Mouse (Mus musculus) skeletal muscle tissue, postnatal 0 days (tissue): Measurements from ENCODE around the gene Dmrtc2. TPM values are rescaled to one million over a fixed set of nuclear protein-coding genes. Genes with fewer than 3 reads are reported as not detected.

Experiments used
- polyA plus RNA-seq: library from polyadenylated mRNA; unstranded; fragments of >200 nt; fragmentation: Nextera tagmentation; extraction: Ambion mirVana; gene quantifications from 2 replicates; pipeline ENCODE4 v1.2.1, GENCODE M21; 2015

The Dmrtc2 gene
- not detected in 2 replicates for polyA plus RNA-seq

DNA sequence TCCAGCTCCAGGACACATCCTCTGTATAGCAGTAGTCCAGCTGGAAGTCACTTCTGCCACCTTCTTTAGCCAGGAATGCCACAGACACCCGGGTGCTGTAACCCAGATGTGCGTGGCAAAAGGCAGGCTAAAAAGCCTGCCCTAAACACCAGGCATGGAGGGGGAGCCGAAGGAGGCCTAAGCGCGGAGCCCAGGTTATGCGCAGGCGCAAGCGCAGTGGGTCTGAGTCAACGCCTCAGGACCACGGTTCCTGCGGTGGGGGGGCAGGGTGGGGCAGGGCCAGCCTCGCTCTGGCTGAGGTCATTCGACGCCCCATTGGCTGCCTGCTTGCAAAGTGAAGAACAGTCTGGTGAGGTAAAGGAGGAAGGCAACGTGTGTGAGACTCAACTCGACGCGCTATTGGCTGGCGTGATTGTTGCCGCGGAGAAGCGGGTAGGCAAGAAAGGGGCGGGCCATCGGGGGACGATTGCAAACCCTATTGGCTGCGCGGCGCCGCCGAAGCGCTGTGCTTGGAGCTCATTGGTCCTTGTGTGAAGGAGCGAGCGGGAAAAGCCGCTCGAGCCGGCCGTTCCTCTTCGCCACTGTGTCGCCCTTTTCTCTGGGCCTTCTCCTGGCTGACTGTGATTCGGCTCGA, at the start of gene Dmrtc2, which contains the start of gene Lypd4:
TSS of gene Dmrtc2 (plus strand) at position 526 of the 634 bp plus-strand sequence.
TSS of gene Lypd4 (minus strand) at position 410 of the 634 bp plus-strand sequence.

DNA sequence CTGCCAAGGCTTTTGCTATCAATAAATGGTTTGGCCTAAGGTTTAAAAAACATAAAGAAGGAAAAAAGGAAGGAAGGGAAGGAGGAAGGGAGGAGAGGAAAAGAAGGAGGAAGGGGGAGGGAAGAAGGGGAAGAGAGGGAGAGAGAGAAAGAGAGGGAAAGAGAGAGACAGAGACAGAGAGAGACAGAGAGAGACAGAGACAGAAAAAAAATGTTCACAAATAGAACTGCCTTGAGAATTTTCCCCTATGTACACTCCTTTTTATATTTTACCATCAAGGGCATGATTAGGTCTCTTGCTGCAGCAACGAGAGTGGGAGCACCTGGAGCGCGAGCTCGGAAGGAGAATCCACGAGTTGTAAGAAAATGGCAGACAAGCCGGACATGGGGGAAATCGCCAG, 7.9 kb upstream of the Dmrtc2 start, which contains the start of gene Gm9844:
TSS of gene Gm9844 (plus strand) at position 301 of the 400 bp plus-strand sequence.

DNA sequence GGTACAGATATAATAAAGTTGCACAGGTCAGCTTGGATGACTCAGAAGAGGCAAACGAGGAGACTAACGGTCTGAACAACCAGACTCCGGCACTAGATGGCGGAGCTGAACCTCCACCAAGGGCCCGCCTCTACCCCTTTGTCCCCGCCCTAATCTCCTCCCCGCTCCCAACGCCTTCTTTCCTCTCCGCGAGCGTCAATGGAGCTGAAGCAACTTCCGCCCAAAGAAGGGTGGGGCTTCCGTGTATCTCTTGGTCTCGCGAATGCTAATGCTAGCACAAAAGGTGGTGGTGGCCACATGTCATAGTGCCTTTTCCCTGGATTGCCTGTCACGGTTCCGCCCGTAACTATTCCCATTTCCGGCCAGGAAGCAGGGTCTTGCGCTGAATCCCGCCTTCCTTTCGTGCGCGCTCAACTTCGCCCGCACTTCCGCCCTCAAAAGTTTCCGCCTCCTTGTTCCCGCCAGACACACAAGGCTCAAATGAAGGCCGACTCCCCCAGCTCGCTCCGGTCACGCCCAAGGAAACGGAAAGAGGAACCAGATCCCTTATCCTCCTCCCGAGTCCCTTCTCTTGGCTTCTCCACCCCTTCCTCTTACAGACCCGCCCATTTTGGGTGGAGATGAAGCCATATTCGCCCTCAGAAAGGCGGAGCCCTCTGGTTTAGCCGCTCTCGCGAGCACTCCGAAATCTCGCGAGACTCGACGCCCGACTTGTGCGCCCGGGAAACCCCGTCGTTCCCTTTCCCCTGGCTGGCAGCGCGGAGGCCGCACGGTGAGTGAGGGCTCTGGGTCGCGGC, 14.2 kb downstream of the Dmrtc2 start, which contains the start of gene Rps19:
TSS of gene Rps19 (plus strand) at position 476 of the 797 bp plus-strand sequence.

DNA sequence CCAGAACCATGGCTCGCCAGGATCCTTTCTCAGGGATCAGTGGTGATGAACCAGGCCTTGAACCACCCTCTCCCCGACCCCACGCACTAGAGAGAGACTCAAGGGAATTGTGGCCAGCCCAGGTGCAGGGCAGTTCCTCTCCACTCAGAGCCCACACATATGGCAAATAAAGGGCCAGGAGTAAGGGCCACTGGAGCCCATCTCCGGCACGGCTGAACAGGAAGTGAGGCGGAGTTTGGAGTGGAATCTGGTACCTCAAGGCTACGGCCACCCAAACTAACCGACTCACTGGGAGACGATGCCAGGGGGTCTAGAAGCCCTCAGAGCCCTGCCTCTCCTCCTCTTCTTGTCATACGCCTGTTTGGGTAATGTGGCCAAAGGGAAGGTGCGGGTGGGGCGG, 27.4 kb downstream of the Dmrtc2 start, which contains the start of gene Cd79a:
TSS of gene Cd79a (plus strand) at position 158 of the 400 bp plus-strand sequence.

DNA sequence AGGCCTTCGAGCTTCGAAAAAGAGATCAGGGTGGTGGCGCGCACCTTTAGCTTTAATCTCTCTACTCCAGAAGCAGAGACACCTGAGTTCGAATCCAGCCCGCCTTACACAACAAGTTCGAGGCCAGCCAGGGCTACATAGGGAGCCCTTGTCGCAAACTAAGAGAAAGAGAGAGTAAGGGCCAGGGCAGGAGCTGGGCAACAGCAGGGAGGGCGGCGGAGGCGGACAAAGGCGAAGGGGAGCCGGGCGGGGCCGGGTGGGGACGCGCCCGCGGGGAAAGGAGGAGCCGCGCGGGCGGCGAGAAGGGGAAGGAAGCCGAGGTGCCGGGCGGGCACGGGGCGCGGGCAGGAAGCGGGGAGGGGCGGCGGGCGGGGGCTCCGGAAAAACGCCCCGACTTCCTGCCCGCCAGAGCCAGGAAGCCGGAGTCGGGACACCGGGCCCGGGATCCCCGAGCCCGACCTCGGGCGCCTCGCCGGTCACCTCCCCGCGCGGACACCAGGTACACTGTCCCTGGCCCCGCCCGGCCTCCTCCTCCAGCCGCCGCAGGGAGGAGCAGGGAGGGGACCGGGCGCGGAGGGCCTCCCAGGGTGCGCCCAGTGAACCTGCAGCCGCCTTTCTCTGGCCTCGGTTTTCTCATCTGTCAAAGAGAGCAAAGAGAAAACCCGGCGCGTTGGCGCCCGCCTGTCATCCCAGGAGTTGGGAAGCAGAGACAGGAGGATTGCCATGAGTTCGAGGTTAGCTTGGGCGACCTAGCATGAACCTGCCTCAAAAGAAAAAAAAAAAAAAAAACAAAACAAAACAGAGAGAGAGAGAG, 33.0 kb downstream of the Dmrtc2 start, which contains the start of gene Arhgef1:
TSS of gene Arhgef1 (plus strand) at position 283 of the 814 bp plus-strand sequence.

Other genes starting within 250 kb of the Dmrtc2 start
- 7.7 TPM in 1 of 2 replicates, not detected in the other for gene Lypd3, start 233.5 kb upstream of the Dmrtc2 start, polyA plus RNA-seq
- gene Tex101, start 193.4 kb upstream of the Dmrtc2 start, polyA plus RNA-seq: not detected in 2 replicates
- gene BC049730, start 160.8 kb upstream of the Dmrtc2 start, polyA plus RNA-seq: not detected in 2 replicates
- gene Gm4763, start 143.1 kb upstream of the Dmrtc2 start, polyA plus RNA-seq: not detected in 2 replicates
- gene Cd177, start 109.7 kb upstream of the Dmrtc2 start, polyA plus RNA-seq: 0.05 and 0.07 TPM in 2 replicates
- not detected in 2 replicates for gene Ceacam10, start 92.9 kb upstream of the Dmrtc2 start, polyA plus RNA-seq
- gene Gm9844, start 7.8 kb upstream of the Dmrtc2 start, polyA plus RNA-seq: 7.4 and 9.8 TPM in 2 replicates
- not detected in 2 replicates for gene Lypd4, start 116 bp upstream of the Dmrtc2 start, polyA plus RNA-seq
- 1,449 and 1,636 TPM in 2 replicates for gene Rps19, start 14.3 kb downstream of the Dmrtc2 start, polyA plus RNA-seq
- 0.29 and 0.58 TPM in 2 replicates for gene Cd79a, start 27.3 kb downstream of the Dmrtc2 start, polyA plus RNA-seq
- 39.1 and 44.5 TPM in 2 replicates for gene Arhgef1, start 32.9 kb downstream of the Dmrtc2 start, polyA plus RNA-seq
- not detected in 2 replicates for gene Gm4881, start 74.4 kb downstream of the Dmrtc2 start, polyA plus RNA-seq
- 237 and 250 TPM in 2 replicates for gene Rabac1, start 102.7 kb downstream of the Dmrtc2 start, polyA plus RNA-seq
- 0.13 and 0.19 TPM in 2 replicates for gene Atp1a3, start 135.9 kb downstream of the Dmrtc2 start, polyA plus RNA-seq
- gene Grik5, start 202.3 kb downstream of the Dmrtc2 start, polyA plus RNA-seq: 1.5 and 2.2 TPM in 2 replicates
- gene Zfp574, start 202.5 kb downstream of the Dmrtc2 start, polyA plus RNA-seq: 9.0 and 9.4 TPM in 2 replicates